Comparison of ENCODE assay signal across 10 mouse cellular contexts in the genomic region with DNA sequence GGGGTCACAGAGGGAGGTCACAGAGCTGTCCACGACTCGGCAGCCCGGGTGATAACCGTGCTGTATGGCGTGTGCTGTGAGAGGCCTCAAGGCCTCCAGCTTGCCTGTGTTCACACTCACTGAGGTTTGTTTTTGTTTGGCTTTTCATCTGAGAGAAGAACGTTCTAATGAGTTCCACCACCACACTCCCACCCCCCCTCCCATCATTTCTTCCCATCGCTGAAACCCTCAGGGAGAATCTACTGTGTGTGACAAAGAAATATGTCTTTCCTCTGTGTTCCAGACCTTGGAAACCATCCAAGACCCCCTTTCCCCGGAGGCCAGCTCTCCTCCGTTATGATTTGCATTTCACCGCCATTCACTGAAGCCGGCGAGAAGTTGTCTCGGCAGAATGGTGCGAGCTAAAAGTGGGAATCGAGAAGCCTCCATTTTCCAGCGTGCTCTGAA.
DNase-seq lines count a peak whose midpoint lies in the region; ATAC-seq lines count a peak whose summit lies in the region.
"Had no signal": no experiment of that assay in that cellular context is flagged by ENCODE, and none has a peak within 500 bp of the region (broad histone marks: within the 10 kb centered on the region; RNA-seq: fewer than 3 reads in every experiment).

No protein-coding gene starts in this region.

- no peak overlapping the region for H3K4me3 ChIP-seq in forebrain, embryonic 12.5 days (replicated peaks)
- no peak overlapping the region for H3K4me3 ChIP-seq in forebrain, embryonic 10.5 days
- no peak overlapping the region for H3K4me3 ChIP-seq in forebrain, embryonic 15.5 days
- H3K4me3 ChIP-seq in midbrain, embryonic 15.5 days, result no peak overlapping the region

- intact Hi-C loops in left cerebral cortex, postnatal 4 days (cut with DNase I), result loop anchor here (5.0 kb wide), 1 partner anchor 54 kb away; no protein-coding TSS in a partner anchor
- intact Hi-C loops in left cerebral cortex, postnatal 14 days (cut with DNase I), result loop anchor here (10.0 kb wide), 1 partner anchor 121 kb away; no protein-coding TSS in a partner anchor

- no peak overlapping the region for H3K9ac ChIP-seq in forebrain, embryonic 12.5 days
- H3K9ac ChIP-seq in forebrain, embryonic 15.5 days (replicated peaks), result no peak overlapping the region; the same call in 1 of the 2 replicates
- H3K9ac ChIP-seq in midbrain, embryonic 15.5 days, result no peak overlapping the region

- no peak for DNase-seq in forebrain, embryonic 10.5 days (ENCODE audit: extremely low spot score, low spot score)
- peak; percentile 61 for DNase-seq in left cerebral cortex, postnatal 4 days
- DNase-seq in left cerebral cortex, postnatal 14 days (ENCODE audit: low spot score in 2 of 2), result no peak
- no peak for DNase-seq in natural killer cell, adult 2 months (ENCODE audit: low spot score in 2 of 2)
- no peak for DNase-seq in MN1 (ENCODE audit: low spot score)
- DNase-seq: B cell, adult 2 months; gastrocnemius, postnatal 36 days had no signal

- no peak overlapping the region for H3K4me2 ChIP-seq in forebrain, embryonic 12.5 days
- peak overlapping the region; percentile 27 for H3K4me2 ChIP-seq in forebrain, embryonic 15.5 days (replicated peaks)
- peak overlapping the region; percentile 36 for H3K4me2 ChIP-seq in midbrain, embryonic 15.5 days

- no peaks in the 10 kb centered on the region for H3K36me3 ChIP-seq in forebrain, embryonic 12.5 days (replicated peaks)
- H3K36me3 ChIP-seq in forebrain, embryonic 10.5 days (replicated peaks), result no peaks in the 10 kb centered on the region
- no peaks in the 10 kb centered on the region for H3K36me3 ChIP-seq in forebrain, embryonic 15.5 days
- H3K36me3 ChIP-seq in midbrain, embryonic 15.5 days (replicated peaks), result no peaks in the 10 kb centered on the region

- H3K4me1 ChIP-seq in forebrain, embryonic 12.5 days, result peaks cover 17% of the 10 kb centered on the region
- H3K4me1 ChIP-seq in forebrain, embryonic 10.5 days, result peaks cover 19% of the 10 kb centered on the region
- H3K4me1 ChIP-seq in forebrain, embryonic 15.5 days, result peaks cover 63% of the 10 kb centered on the region
- H3K4me1 ChIP-seq in midbrain, embryonic 15.5 days, result peaks cover 11% of the 10 kb centered on the region; the same call in 1 of the 2 replicates

- ATAC-seq in forebrain, embryonic 12.5 days (ENCODE audit: low FRiP score), result peak; percentile 62
- peak; percentile 60 for ATAC-seq in forebrain, embryonic 15.5 days (replicated peaks)
- ATAC-seq in midbrain, embryonic 15.5 days (replicated peaks), result peak; percentile 47; the same call in 1 of the 2 replicates

- 46% methylated on average over 16 of the region's 16 CpGs for WGBS in forebrain, embryonic 12.5 days
- WGBS in forebrain, embryonic 10.5 days, result 83% methylated on average over 16 of the region's 16 CpGs
- 12% methylated on average over 16 of the region's 16 CpGs for WGBS in forebrain, embryonic 15.5 days
- 22% methylated on average over 16 of the region's 16 CpGs for WGBS in midbrain, embryonic 15.5 days

- no peaks in the 10 kb centered on the region for H3K9me3 ChIP-seq in forebrain, embryonic 12.5 days
- H3K9me3 ChIP-seq in forebrain, embryonic 10.5 days, result no peaks in the 10 kb centered on the region
- H3K9me3 ChIP-seq in forebrain, embryonic 15.5 days, result no peaks in the 10 kb centered on the region
- H3K9me3 ChIP-seq in midbrain, embryonic 15.5 days, result no peaks in the 10 kb centered on the region

- H3K27ac ChIP-seq in forebrain, embryonic 12.5 days, result no peak overlapping the region
- H3K27ac ChIP-seq in forebrain, embryonic 10.5 days, result no peak overlapping the region
- peak overlapping the region; percentile 79 for H3K27ac ChIP-seq in forebrain, embryonic 15.5 days (replicated peaks)
- H3K27ac ChIP-seq in midbrain, embryonic 15.5 days, result 0 out of 2 replicates have a peak overlapping the region, but pooled peaks have one; percentile 40

- no peaks in the 10 kb centered on the region for H3K27me3 ChIP-seq in forebrain, embryonic 12.5 days
- peaks cover 3% of the 10 kb centered on the region; the same call in 1 of the 2 replicates for H3K27me3 ChIP-seq in forebrain, embryonic 10.5 days (ENCODE audit: poor library complexity, severe bottlenecking)
- no peaks in the 10 kb centered on the region for H3K27me3 ChIP-seq in forebrain, embryonic 15.5 days
- no peaks in the 10 kb centered on the region for H3K27me3 ChIP-seq in midbrain, embryonic 15.5 days (replicated peaks)

Comparison
In these comparisons a context has a peak if more than half of its experiments do, and no peak if none do; other contexts are left out.
1. H3K27ac ChIP-seq: peak in forebrain, embryonic 15.5 days (single experiment) and midbrain, embryonic 15.5 days (single experiment); none in forebrain, embryonic 12.5 days (single experiment) and forebrain, embryonic 10.5 days (single experiment).
2. Peak in every context shown above with its lines, with median percentiles within 50 percentile points of each other: ATAC-seq.